Comparison of ENCODE assay signal across 23 mouse cellular contexts in the genomic region with DNA sequence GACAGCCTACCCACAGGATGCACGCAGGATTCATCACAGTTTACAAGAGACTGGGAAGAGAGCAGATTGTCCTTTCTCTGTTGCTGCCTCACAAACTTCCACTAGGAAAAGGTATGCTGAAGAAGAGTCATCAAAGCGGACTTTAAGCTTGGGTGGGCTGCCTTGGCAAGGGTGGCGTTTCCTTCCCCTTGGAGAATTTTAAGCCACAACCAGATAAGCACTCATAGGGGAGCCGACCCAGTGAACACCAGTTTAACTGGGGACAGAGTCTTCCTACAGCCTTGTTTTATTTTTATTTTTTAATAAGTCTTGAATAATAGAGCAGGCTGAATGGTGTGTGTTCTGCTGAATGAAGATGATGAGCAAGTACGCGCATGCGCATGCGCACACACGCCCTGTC. TPM values are rescaled to one million over a fixed set of nuclear protein-coding genes. Genes with fewer than 3 reads are reported as not detected.
DNase-seq lines count a peak whose midpoint lies in the region; ATAC-seq and TF ChIP-seq lines count a peak whose summit lies in the region.
"Had no signal": no experiment of that assay in that cellular context is flagged by ENCODE, and none has a peak within 500 bp of the region (broad histone marks: within the 10 kb centered on the region; RNA-seq: fewer than 3 reads in every experiment).

No protein-coding gene starts in this region.

- no peaks in the 10 kb centered on the region for H3K79me2 ChIP-seq in heart, adult 2 months (replicated peaks; ENCODE audit: control insufficient read depth, insufficient read depth, low read length)
- H3K79me2 ChIP-seq in MEL (ENCODE audit: control insufficient read depth, insufficient read depth, low read length, poor library complexity), result no peaks in the 10 kb centered on the region

- peaks cover 8% of the 10 kb centered on the region for H3K9me3 ChIP-seq in liver, embryonic 12.5 days (replicated peaks)
- no peaks in the 10 kb centered on the region for H3K9me3 ChIP-seq in MEL (replicated peaks; ENCODE audit: insufficient read depth, low read length)
- peaks cover 5% of the 10 kb centered on the region for H3K9me3 ChIP-seq in liver, embryonic 16.5 days (replicated peaks; ENCODE audit: control insufficient read depth, low read length)
- no peaks in the 10 kb centered on the region for H3K9me3 ChIP-seq in lung, postnatal 0 days (ENCODE audit: low read length)
- H3K9me3 ChIP-seq: forebrain, embryonic 13.5 days; neural tube, embryonic 12.5 days had no signal

- H3K27me3 ChIP-seq in heart, adult 2 months (ENCODE audit: control insufficient read depth, insufficient read depth, low read length), result no peaks in the 10 kb centered on the region
- no peaks in the 10 kb centered on the region for H3K27me3 ChIP-seq in liver, embryonic 12.5 days (replicated peaks)
- no peaks in the 10 kb centered on the region for H3K27me3 ChIP-seq in MEL (ENCODE audit: control insufficient read depth in 1 of 2, insufficient read depth in 2 of 2, low read length in 2 of 2)
- no peaks in the 10 kb centered on the region for H3K27me3 ChIP-seq in liver, embryonic 16.5 days (ENCODE audit: control insufficient read depth, insufficient read depth, low read depth, low read length)
- no peaks in the 10 kb centered on the region for H3K27me3 ChIP-seq in lung, postnatal 0 days (replicated peaks; ENCODE audit: insufficient read depth, low read length)
- H3K27me3 ChIP-seq: forebrain, embryonic 13.5 days; heart, embryonic 13.5 days; midbrain, embryonic 12.5 days; neural tube, embryonic 12.5 days had no signal

- no peak for TF ChIP-seq CTCF in heart, adult 2 months (IDR thresholded peaks at IDR 0.05)
- TF ChIP-seq CTCF in MEL (IDR thresholded peaks at IDR 0.05 in 2 of 3, conservative IDR thresholded peaks at IDR 0.05 in 1 of 3; ENCODE audit: control insufficient read depth in 1 of 3, insufficient read depth in 1 of 3, low read depth in 2 of 3, low read length in 3 of 3, poor library complexity in 1 of 3, severe bottlenecking in 1 of 3), result no peak
- no peak for TF ChIP-seq CTCF in lung, postnatal 0 days (IDR thresholded peaks at IDR 0.05)

- no peak for TF ChIP-seq POLR2A in heart, adult 2 months (IDR thresholded peaks at IDR 0.05; ENCODE audit: insufficient read depth, low read depth, low read length)
- no peak for TF ChIP-seq POLR2A in MEL (IDR thresholded peaks at IDR 0.05; ENCODE audit: control insufficient read depth in 1 of 2, insufficient read depth in 1 of 2, low read depth in 1 of 2, low read length in 2 of 2, poor library complexity in 1 of 2)

- H3K4me2 ChIP-seq in liver, embryonic 12.5 days, result peak overlapping the region; percentile 25; the same call in 1 of the 2 replicates
- no peak overlapping the region for H3K4me2 ChIP-seq in liver, embryonic 16.5 days (ENCODE audit: low read depth, low read length)
- H3K4me2 ChIP-seq in lung, postnatal 0 days (replicated peaks; ENCODE audit: low read depth, low read length), result no peak overlapping the region
- H3K4me2 ChIP-seq: forebrain, embryonic 13.5 days; heart, embryonic 13.5 days; midbrain, embryonic 12.5 days; neural tube, embryonic 12.5 days had no signal

- no peak overlapping the region for H3K4me3 ChIP-seq in heart, adult 2 months
- no peak overlapping the region for H3K4me3 ChIP-seq in liver, embryonic 12.5 days
- H3K4me3 ChIP-seq in MEL (ENCODE audit: control insufficient read depth in 1 of 2, insufficient read depth in 1 of 2, low read depth in 2 of 2, low read length in 2 of 2), result no peak overlapping the region
- no peak overlapping the region for H3K4me3 ChIP-seq in liver, embryonic 16.5 days (ENCODE audit: low read depth, low read length)
- H3K4me3 ChIP-seq in lung, postnatal 0 days (ENCODE audit: low read depth, low read length), result no peak overlapping the region
- H3K4me3 ChIP-seq: forebrain, embryonic 13.5 days; heart, embryonic 13.5 days; midbrain, embryonic 12.5 days; myocyte; neural tube, embryonic 12.5 days had no signal

- TF ChIP-seq EP300 in heart, adult 2 months (IDR thresholded peaks at IDR 0.05; ENCODE audit: insufficient read depth, low read depth, low read length), result no peak
- peak; percentile 28 to 64; a peak in 3 of 4 replicates for TF ChIP-seq EP300 in MEL (IDR thresholded peaks at IDR 0.05; ENCODE audit: low read depth in 1 of 2, low read length in 2 of 2)
- no peak for TF ChIP-seq EP300 in lung, postnatal 0 days (IDR thresholded peaks at IDR 0.05)

- intact Hi-C loops in heart, adult 2 months (cut with DNase I), result no loop called here
- intact Hi-C loops in heart, postnatal 36 days (cut with DNase I), result no loop called here

- peaks cover 4% of the 10 kb centered on the region; the same call in 1 of the 2 replicates for H3K36me3 ChIP-seq in heart, adult 2 months (ENCODE audit: control insufficient read depth, insufficient read depth, low read length)
- H3K36me3 ChIP-seq in liver, embryonic 12.5 days, result peaks cover 51% of the 10 kb centered on the region
- H3K36me3 ChIP-seq in MEL (ENCODE audit: control insufficient read depth in 1 of 2, insufficient read depth in 2 of 2, low read length in 2 of 2), result peaks cover 0 to 59% of the 10 kb centered on the region in 2 experiments; a peak in 2 of 4 replicates
- peaks cover 10% of the 10 kb centered on the region for H3K36me3 ChIP-seq in liver, embryonic 16.5 days (ENCODE audit: control insufficient read depth, insufficient read depth)
- H3K36me3 ChIP-seq in lung, postnatal 0 days (ENCODE audit: insufficient read depth, low read length), result no peaks in the 10 kb centered on the region
- H3K36me3 ChIP-seq: midbrain, embryonic 12.5 days; neural tube, embryonic 12.5 days had no signal

- 87% methylated on average over 9 of the region's 9 CpGs for WGBS in heart, adult 2 months
- 72% methylated on average over 9 of the region's 9 CpGs for WGBS in liver, embryonic 12.5 days (ENCODE audit: insufficient replicate concordance)
- WGBS in liver, embryonic 16.5 days (ENCODE audit: insufficient replicate concordance), result 69% methylated on average over 9 of the region's 9 CpGs
- 92% methylated on average over 9 of the region's 9 CpGs for WGBS in lung, postnatal 0 days

- peaks cover 8% of the 10 kb centered on the region for H3K4me1 ChIP-seq in heart, adult 2 months (ENCODE audit: control insufficient read depth, insufficient read depth, low read length)
- peaks cover 81% of the 10 kb centered on the region for H3K4me1 ChIP-seq in liver, embryonic 12.5 days
- peaks cover 48 to 58% of the 10 kb centered on the region in 2 experiments for H3K4me1 ChIP-seq in MEL (ENCODE audit: control insufficient read depth in 1 of 2, insufficient read depth in 2 of 2, low read length in 2 of 2)
- H3K4me1 ChIP-seq in liver, embryonic 16.5 days (ENCODE audit: control insufficient read depth, low read depth, low read length), result peaks cover 62% of the 10 kb centered on the region
- no peaks in the 10 kb centered on the region for H3K4me1 ChIP-seq in lung, postnatal 0 days (ENCODE audit: insufficient read depth, low read depth, low read length)
- H3K4me1 ChIP-seq: forebrain, embryonic 13.5 days; midbrain, embryonic 12.5 days; neural tube, embryonic 12.5 days had no signal

- ATAC-seq in liver, embryonic 12.5 days, result no peak
- ATAC-seq in liver, embryonic 16.5 days (ENCODE audit: low read depth), result no peak
- ATAC-seq in lung, postnatal 0 days, result no peak
- ATAC-seq: forebrain, embryonic 13.5 days; hindbrain, embryonic 16.5 days had no signal

- no peak for TF ChIP-seq RAD21 in MEL (IDR thresholded peaks at IDR 0.05; ENCODE audit: low read depth, low read length)

- H3K9ac ChIP-seq in heart, adult 2 months (ENCODE audit: low read depth, low read length), result no peak overlapping the region
- H3K9ac ChIP-seq in liver, embryonic 12.5 days, result peak overlapping the region; percentile 46
- H3K9ac ChIP-seq in MEL (ENCODE audit: control insufficient read depth, low read depth, low read length, poor library complexity, severe bottlenecking), result no peak overlapping the region; the same call in 1 of the 2 replicates
- H3K9ac ChIP-seq in liver, embryonic 16.5 days (ENCODE audit: low read depth, low read length), result peak overlapping the region; percentile 44
- no peak overlapping the region for H3K9ac ChIP-seq in lung, postnatal 0 days (replicated peaks; ENCODE audit: low read depth)
- H3K9ac ChIP-seq: forebrain, embryonic 13.5 days; heart, embryonic 13.5 days; midbrain, embryonic 12.5 days; neural tube, embryonic 12.5 days had no signal

- no peak for DNase-seq in heart, adult 2 months
- no peak for DNase-seq in heart, postnatal 36 days
- no peak for DNase-seq in liver
- DNase-seq in MEL (ENCODE audit: low read depth, low spot score), result no peak
- no peak for DNase-seq in lung, postnatal 0 days (ENCODE audit: low spot score)
- DNase-seq in cerebellum, postnatal 10 days, result no peak
- DNase-seq: adrenal gland, postnatal 14 days; cerebellum, adult 11 months; cerebellum, postnatal 14 days; gastrocnemius, postnatal 36 days; kidney, postnatal 4 days; lung, adult 18-20 months; lung, postnatal 10 days; right cerebral cortex, postnatal 4 days; thymus, postnatal 4 days had no signal

- H3K27ac ChIP-seq in heart, adult 2 months, result peak overlapping the region; percentile 64
- H3K27ac ChIP-seq in liver, embryonic 12.5 days, result peak overlapping the region; percentile 78
- peak overlapping the region; percentile 57 for H3K27ac ChIP-seq in MEL (ENCODE audit: control insufficient read depth, low read depth, low read length)
- peak overlapping the region; percentile 36 for H3K27ac ChIP-seq in liver, embryonic 16.5 days (ENCODE audit: low read length)
- no peak overlapping the region for H3K27ac ChIP-seq in lung, postnatal 0 days (ENCODE audit: low read length)
- H3K27ac ChIP-seq: forebrain, embryonic 13.5 days; heart, embryonic 13.5 days; midbrain, embryonic 12.5 days; neural tube, embryonic 12.5 days had no signal

TF ChIP-seq in MEL, 35 proteins besides CTCF, POLR2A, EP300 and RAD21 (continues in another document):
- TF ChIP-seq CHD2 (IDR thresholded peaks at IDR 0.05; ENCODE audit: low read length), result no peak
- TF ChIP-seq BHLHE40 (IDR thresholded peaks at IDR 0.05; ENCODE audit: borderline replicate concordance, low read depth, low read length), result no peak
- TF ChIP-seq NELFE (IDR thresholded peaks at IDR 0.05; ENCODE audit: low read depth, low read length), result no peak
- peak; percentile 20; the same call in 1 of the 2 replicates for TF ChIP-seq ETS1 (IDR thresholded peaks at IDR 0.05; ENCODE audit: low read depth, low read length)
- no peak for TF ChIP-seq USF2 (IDR thresholded peaks at IDR 0.05; ENCODE audit: borderline replicate concordance in 1 of 2, insufficient read depth in 1 of 2, low read depth in 1 of 2, low read length in 2 of 2)

RNA-seq across cellular contexts. Expression of a gene that starts 16.6 kb away (rescaled TPM):
- 1 to 10 TPM; 7.9 to 8.0 TPM for total RNA-seq in heart, adult 2 months (2021)
- 9.3 and 10.0 TPM in 2 replicates for polyA plus RNA-seq in heart, adult 2 months (2012; rRNA removed)
- total RNA-seq in heart, postnatal 36 days (2021), result 1 to 10 TPM; 8.2 to 8.5 TPM
- 36.8 and 40.3 TPM in 2 replicates for polyA plus RNA-seq in liver, embryonic 12.5 days (2016; fragmentation: Nextera tagmentation; extraction: Ambion mirVana)
- total RNA-seq in MEL (2012; rRNA removed), result 20.4 and 33.7 TPM in 2 replicates
- 10 to 100 TPM in 1 of 2 experiments, not detected in 1; 31.1 TPM for polyA plus RNA-seq in MEL (2012; ENCODE audit: insufficient read depth in 1 of 2, insufficient read length in 2 of 2, low read depth in 1 of 2, low replicate concordance in 2 of 2, missing spikeins in 1 of 2)
- 36.6 and 36.7 TPM in 2 replicates for polyA plus RNA-seq in liver, embryonic 16.5 days (2015; fragmentation: Nextera tagmentation; extraction: Ambion mirVana)
- 14.4 and 16.6 TPM in 2 replicates for polyA plus RNA-seq in lung, postnatal 0 days (2015; fragmentation: Nextera tagmentation; extraction: Ambion mirVana)

Comparison
In these comparisons a context has a peak if more than half of its experiments do, and no peak if none do; other contexts are left out.
1. H3K9ac ChIP-seq: peak in liver, embryonic 12.5 days (single experiment) and liver, embryonic 16.5 days (single experiment); none in heart, adult 2 months (single experiment), MEL (single experiment) and lung, postnatal 0 days (single experiment).